Mouse (Mus musculus) layer of hippocampus, adult 18-20 months (tissue): Measurements from ENCODE around the gene Dnah17. TPM values are rescaled to one million over a fixed set of nuclear protein-coding genes. Genes with fewer than 3 reads are reported as not detected.

Experiments used
- DNase-seq, 2 experiments: peaks; one replicate each; pipeline ENCODE4 v3.0.0; 2022; ENCODE audit warnings: low spot score in 2 of 2
- total RNA-seq, 2 experiments: library from RNA; stranded (reverse); gene quantifications; 2 replicates each; pipeline ENCODE4 v1.2.3; 2021

The Dnah17 gene
- total RNA-seq, 2 experiments from 2014 or later = 0.02 TPM; not detected in 1

DNA sequence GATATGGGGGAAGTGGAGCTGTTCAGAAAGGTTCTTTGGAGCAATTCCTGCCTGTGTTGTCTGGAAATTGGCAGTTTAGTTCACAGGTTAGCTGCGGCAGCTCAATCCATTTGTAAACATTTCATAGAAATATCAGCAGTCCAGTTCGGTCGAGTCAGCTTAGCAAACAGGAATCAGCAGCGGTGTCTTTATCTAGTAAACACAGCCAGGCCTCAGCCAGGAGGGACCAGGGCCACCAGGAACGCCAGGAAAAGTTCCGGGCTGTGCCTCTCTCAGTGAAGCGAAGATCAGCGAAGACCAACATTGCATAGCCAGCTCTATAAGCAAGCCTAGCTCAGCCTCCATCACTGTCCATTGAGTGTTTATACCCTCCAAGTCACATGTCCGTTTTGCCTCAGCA is 99.3 kb downstream of the Dnah17 start:
- no peak for DNase-seq

DNA sequence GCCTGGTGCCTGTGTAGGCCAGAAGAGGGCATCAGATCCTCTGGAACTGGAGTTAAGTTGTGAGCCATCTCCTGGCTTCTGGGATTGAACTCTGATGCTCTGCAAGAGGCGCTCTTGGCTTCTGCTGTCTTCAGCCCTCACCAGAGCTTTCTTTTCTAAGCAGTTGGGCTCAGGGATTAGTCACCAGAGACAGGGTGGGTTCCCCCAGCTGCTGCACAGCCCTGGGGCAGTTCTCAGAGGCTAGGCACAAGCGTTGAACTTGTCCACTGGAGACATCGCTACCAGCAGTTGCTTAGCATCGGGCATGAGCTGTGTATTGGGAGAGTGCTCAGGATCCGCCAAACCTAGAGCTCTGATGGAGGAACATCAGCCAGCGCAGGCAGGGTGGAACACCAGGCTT is 101.3 kb downstream of the Dnah17 start:
- DNase-seq = no peak

DNA sequence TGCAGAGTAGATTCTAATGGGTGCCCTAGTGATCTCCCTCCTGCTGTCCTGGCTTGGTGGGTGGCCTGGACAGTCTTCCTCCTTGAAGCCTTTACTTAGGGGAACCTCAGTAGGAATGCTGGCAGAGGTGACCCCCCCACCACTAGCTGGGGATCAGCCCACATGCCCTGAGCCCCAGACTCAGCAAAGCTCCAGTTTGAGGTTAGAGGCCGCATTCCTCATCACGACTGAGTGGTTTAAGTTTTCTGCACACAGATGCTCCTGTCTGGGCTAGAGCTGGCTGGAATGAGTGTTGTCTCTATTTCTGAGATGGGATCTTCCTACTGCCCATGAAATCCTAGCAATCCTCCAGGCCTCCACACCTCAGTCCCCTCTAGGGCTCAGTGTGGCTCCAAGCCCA is 106.3 kb downstream of the Dnah17 start:
- DNase-seq = no peak

DNA sequence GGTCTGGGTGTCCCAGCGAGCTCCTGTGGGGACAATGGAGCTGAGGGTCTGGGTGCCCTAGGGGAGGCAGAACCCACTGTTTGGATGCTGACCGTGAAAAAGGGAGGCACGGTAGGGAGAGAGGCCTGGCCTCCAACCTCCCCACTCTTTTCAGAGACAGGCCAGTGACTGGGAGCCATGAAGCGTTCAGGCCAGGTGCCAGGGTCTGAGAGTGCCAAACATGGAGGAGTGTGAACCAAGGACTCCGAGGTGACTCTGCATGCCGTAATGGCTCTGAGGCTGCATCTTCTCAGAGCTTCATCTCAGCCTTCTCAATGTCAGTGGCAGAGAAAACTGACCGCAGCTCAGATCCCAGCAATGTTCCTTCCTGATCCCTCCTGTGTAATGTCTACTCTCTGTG is 107.0 kb downstream of the Dnah17 start:
- DNase-seq = no peak

DNA sequence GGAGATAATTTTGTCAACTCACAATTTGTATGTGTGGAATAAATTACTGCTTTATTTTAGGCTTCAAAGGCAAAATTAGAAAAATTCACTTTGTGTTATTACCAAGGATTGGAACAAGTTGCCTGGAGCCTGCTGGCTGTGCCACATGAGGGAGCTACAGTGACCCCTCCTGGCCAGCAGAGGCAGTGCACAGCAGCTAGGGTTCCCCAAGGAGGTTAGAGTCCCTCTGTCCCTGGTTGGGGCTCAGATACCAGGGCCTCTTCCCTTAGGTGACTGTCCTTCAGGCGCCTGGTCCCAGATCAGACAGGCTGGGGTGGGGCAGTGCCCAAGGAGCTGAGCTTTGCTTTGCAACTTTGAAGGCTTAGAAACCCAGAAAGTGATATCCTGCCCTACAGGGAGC is 108.6 kb downstream of the Dnah17 start:
- peak; percentile 58 to 84 for DNase-seq

DNA sequence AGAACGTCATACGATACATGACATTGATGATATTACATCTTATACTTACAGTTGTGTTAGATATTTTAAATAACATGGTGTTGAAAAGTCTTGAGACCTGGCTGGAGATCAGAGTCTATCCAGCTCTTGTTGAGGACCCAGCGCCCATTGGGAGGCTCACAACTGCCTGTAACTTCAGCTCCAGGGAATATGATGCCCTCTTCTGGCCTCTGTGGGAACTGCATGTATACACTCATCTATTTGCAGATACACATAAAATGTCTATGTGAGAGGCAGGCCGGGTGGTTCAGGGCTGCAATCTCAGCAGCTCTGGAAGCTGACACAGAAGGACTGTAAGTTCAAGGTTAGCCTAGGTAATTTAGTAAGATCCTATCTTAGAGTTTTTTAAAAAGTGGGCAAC is 112.1 kb downstream of the Dnah17 start:
- DNase-seq = no peak

DNA sequence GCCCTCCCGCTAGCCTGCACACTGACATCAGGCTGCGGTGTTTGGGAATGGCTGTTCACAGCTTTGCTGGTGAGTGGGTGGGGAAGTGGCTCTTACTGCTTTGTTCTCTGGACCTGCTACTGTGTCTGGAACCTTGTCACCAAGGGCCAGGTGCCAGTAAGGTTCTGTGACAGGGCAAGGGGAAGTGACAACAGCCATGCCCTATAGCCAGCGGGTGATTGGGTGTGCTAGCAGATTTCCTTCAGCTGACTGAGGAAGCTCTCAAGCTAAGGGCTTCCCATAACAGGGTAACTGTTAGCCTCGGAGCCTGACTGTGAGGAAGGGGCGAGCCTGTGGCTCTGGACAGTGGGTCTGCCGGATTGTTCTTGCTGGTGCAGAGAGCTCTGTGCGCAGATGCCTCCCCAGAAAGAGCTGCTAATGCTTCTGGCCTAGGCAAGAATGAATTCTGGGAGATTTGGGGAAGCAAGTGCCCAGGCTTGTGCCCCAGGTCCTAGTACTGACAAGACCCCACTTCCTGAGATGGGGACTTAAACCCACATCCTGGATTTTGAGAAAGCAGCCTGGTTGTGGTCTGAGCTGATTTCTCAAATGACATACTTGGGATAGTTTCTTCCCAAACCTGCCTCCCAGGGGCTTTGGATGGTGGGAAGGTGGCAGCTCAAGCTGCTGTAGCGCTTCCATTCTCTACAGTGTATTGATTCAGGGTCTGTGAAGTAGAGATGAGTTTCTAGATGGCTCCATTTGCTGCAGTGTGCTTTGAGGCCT is 114.9 kb downstream of the Dnah17 start:
- no peak for DNase-seq

DNA sequence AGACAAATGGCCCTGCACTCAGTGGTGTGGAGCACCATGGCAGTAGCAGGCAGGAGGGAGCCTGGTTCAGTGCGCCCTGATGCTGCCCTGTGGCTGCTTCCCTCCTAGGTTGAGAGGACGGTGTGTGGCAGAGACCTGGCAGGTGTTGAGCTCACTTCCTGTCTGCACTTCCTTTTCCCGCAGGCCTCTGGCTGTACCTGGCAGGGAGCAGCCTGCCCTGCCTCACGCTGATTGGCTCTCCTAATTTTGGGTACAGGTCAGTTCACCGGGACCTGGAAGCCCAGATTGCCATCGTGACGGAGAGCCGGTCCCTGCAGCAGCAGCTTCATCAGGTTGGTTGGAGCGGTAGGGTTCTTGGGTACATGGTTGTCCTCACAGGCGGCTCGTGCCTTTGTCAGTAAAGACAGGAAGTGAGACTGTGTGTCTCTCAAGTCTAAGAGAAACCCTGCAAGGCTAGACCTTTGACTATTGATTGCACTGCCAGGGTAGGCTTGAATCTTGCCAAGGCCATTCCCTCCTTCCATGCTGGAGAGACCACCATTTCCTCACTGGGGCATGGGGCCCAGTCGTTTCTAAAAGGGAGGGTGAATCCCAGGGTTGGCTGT is 115.9 kb downstream of the Dnah17 start:
- no peak for DNase-seq

DNA sequence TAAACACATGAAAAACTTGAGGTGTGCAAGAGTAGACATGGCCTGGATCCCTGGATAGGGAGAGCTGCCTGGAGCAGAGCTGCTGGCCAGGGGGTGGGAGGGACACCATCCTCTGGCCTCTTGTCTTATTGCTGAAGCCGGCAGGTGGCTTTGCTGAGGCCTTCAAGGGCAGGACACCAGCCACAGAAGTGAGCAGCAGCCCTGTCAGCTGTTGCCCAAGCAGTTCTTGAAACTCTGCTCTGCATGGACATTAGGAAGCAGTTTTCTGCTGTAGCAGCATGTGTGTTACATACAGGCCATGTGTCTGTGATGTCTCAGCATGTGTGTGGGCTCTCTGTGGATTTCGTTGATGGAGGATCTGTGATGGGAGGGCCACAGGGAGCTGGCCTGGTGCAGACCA is 117.1 kb downstream of the Dnah17 start:
- DNase-seq = no peak

DNA sequence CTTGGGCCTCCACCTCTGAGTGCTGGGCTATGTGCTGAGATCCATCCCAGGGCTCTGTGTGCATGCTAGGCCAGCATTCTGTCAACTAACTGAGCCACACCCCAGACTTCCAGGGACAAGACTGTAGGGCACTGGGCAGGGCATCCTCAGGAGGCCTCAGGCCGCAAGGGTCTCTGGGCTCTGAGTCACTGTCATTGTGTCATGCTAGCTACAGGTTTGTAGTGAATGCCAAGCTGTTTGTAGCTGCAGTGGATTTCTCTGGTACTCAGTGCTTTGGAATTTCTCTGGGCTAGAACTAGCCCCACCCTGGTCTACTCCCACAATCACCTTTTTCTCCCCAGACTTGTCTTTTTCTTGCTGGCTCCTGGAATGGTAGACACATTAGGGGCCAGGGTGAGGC is 117.8 kb downstream of the Dnah17 start:
- no peak for DNase-seq

DNA sequence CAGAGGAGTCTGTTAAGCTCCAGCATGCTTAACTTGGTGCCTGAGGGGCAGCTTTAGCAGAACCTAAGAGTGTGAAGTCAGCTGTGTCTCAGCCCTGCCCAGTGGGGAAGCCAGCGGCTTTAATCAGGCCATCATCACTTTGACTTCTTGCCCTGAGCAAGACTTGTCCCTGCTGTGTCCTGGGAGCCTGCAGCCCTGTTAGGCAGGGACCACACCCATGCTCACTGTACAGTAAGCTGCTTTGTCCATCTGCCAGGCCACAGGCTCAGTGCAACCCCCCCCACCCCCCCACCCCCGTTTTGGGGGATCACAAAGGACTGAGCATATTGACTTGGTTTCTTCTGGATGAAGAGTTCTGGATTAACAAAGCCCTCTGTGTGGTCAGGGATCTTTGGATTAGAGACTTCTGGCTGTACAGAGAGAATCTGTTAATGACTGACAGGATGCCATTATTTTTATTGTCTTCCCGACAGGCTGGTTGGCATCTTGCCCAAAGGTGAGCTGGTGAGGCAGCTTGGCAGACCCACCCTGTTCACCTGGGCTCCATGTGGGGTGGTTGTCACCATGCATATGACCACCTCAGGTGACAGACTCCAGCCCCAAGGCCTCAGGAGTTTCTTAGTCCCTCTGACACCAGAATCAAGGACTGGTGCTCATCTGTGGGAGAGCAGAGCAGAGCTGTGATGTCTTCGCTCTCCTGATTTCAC is 120.4 kb downstream of the Dnah17 start:
- DNase-seq = no peak

DNA sequence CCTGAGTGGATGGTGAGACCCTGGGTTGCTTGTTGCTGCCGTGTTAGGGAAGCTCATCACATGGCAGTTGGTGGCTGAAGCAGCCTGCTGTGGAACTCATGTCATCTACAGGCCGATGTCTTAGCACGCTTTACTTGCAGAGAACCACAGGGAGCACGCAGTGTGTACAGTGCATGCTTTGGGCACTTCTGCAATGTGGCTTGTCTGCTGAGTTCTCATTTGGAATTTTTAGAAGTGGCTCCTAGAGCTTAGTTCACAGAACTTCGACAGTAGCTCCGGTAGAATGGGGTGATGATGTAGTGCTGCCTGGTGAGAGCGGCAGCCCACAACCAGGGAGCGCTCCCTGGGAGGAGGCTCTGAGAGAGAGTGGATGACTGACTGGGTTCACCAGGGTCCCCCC is 121.6 kb downstream of the Dnah17 start:
- no peak for DNase-seq

DNA sequence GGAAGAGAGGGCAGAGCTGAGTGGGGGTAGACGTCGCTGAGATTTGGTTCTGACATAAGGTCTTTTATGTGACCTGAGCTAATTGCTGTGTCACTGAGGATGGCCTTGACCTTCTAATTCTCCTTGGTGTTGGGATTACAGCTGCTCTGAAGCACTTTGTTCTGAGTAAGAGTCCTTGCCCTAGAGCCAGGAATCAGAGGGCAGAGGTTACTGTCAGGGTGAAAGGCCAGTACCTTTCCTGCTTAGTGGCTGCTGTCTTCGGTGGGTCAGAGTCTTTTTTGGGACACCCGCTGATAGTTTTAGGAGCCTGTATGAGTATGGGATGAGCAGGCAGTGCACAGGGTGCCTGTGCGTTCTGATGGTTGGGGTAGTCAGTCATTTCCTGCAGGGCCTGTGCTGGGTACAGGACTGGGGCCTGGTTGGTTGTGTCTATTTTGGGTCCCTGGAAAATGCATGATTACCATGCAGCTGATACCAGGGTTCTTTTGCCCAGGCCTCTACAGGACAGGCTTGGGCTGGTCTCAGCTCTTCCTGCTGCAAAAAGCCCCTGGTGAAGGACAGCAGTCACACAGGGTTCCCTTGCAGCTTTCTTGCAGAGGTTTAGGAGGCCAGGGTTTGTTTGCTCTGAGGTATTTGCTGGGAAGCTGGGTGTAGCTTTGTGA is 122.2 kb downstream of the Dnah17 start:
- no peak for DNase-seq

DNA sequence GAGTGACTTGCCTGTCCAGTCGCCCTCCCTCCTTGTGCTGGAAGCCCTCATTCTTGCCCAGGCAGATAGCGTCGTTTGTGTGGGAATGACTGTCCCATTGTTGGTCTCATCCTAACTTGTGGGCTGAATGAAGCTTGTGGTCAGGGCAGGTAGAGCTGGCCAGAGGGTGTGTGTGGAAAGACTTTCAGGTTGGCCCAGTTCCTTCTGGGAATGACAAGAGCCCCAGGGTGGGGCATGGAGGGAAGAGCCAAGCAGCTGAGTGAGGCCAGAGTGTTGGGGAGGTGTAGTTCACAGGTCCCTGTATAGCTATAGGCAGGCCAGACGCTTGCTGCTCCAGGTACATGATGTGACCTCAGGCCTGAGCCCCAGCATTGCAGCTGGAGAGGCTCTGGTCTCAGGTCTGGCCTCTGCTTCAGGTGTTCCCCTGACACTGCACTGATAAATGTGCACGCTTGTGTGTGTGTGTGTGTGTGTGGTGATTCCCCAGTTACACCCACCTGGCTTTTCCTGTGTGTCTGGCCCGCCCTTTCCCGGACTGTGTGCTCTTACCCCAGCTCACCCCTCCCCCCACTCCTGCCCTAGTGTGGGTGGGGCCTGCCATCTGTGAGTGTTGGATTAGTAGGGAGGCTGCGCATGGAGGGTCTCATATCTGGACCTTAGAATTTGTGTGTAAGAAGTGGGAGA is 122.8 kb downstream of the Dnah17 start:
- DNase-seq = no peak

DNA sequence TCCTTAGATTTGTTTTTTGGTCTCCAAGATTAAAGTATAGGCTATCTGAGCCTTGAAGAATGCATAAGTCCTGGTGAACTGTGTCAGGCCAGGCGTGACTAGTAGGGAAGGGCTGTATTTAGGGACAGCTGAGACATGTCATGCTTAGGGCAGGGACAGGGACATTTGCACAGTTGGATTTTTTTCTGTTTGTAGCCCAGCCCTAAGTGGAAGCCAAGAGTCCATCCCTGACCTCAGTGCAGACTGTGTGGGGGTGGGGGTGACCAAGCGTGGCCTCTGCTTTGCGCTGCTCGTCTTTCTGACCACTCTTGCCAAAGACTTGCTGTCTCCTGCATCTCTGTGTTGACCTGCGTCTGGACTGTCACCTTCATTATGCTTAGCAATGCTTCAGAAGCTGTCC is 126.2 kb downstream of the Dnah17 start:
- no peak for DNase-seq

DNA sequence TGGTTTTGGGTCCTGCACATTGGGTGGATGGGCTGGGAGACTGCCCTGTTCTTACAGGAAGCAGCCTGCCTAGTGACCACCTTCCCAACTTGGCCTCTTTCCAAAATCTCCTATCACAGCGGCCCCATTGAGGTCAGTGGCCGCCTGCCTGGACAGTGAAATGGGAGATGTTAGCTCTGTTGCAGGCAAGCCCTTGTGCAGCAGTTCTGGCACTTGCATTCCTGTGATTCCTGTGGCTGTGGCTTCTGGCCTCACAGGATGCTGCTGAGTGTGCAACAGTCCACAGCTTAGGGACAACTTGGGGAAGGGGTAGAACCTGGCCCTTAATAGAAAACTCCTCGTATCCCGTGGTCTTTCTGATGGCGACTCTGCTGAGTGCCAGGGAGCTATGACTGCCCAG is 126.7 kb downstream of the Dnah17 start:
- DNase-seq = no peak

DNA sequence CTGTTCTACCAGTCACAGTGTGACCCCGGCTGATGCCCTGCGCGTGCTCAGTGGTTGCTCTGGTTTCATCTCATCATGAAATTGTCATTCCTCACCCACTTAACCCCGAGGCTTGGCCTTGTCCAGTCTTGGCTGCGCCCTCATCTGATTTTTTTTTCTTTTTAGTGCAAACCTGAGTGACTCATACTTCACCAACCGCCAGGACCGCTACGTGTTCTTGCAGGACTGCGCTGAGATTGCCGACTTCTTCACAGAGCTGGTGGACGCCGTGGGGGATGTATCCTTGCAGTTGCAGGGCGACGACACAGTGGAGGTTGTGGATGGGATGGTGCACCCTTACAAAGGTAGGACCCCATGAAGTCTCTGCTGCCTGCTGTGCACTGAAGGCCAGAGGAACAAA is 127.3 kb downstream of the Dnah17 start:
- DNase-seq = no peak

DNA sequence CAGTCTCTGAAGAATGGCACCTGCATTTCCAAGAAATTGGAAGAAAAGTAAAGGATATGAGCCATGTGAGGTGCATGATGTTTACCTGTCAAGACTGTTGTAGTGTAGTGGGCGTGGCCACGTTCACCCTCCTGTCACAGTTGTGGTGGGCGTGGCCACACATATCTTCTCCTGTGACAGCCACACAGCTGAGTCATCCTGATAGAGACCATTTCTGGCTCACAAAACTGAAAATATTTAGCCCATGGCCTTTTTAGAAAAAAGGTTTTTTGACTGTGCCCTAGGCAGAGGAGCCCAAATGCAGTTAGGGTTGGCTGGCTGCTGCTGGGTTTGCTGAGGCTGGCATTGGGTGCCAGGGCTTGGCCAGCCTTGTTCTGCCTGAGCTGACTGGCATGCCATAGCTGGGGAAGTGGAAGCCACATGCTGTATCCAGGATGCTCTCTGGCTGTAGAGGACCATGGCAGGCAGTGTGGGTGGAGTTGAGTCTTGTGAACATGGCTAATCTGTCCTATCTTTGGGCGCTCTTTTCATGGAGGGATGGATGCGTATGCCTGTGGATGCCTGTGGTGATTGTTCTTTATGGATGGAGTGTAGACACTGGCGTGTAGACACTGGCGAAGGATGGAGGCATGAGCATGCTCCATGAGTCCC is 129.7 kb downstream of the Dnah17 start:
- DNase-seq = no peak

DNA sequence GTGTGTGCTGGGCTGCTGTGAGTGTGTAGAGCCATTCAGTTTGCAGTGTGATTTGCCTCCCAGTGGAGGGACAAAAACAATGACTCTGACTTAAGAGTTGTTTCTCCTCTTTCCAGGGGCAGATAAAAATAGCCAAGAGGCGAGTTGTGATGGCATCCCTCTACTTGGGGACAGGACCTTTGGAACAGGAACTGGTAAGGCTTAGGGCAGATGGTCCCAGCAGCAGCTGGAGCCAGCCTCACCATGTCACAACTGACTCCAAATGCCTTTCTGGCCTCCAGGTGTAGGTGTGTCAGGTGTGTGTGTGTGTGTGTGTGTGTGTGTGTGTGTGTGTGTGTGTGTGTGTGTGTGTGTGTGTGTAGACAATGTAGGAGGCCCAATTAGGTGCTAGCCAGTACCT is 130.4 kb downstream of the Dnah17 start:
- no peak for DNase-seq

DNA sequence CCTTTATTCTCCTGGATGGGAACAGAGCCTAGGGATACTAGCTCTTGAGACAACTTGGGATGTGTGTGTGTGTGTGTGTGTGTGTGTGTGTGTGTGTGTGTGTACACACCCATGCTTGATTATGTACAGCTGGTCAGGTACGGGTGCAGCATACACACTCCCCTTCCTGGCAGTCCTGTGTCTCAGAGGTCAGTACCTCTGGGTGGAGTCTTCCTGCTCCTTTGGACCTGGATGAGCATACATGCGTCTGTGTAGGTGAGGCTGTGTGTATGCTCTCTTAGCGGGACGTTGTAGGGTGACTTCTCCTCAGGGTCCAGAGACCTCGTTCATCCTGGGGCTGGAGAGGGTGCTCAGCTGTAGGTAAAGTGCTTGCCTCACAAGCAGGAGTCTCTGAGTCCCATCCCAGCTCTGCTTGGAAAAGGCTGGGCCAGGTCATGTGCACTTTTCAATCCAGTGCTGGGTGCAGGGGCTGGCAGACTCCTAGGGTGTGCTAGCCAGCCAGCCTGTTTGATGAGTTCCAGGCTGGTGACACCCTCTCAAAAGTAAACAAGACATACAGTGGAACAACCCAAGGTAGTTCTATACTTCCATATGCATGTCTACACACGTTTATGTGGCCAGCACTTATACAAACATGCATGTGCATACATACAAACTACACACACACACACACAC is 131.0 kb downstream of the Dnah17 start:
- DNase-seq = no peak
